Mouse (Mus musculus) limb, embryonic 15.5 days (tissue): ENCODE measurements around the gene Dab1. TPM values are rescaled to one million over a fixed set of nuclear protein-coding genes. Genes with fewer than 3 reads are reported as not detected.

ENCODE experiments used
- ATAC-seq: fragments of 200-750 bp; cut with Nextera tagmentation; 2 replicates; pipeline ENCODE4 v1.8.0; 2017; ENCODE audit warnings: low read depth, moderate TSS enrichment; ENCODE audit not compliant: insufficient number of reproducible peaks, low FRiP score, low TSS enrichment
- H3K27ac ChIP-seq: fragments of 300-500 bp; sonication (generic); 2 replicates; pipeline ENCODE4 v1.5.1; 2015; ENCODE audit warnings: moderate library complexity, mild to moderate bottlenecking, inconsistent platforms
- H3K27me3 ChIP-seq: fragments of 300-500 bp; sonication (generic); 2 replicates; pipeline ENCODE4 v1.6.1; 2015; ENCODE audit warnings: inconsistent platforms
- H3K36me3 ChIP-seq: fragments of 300-500 bp; sonication (generic); 2 replicates; pipeline ENCODE4 v1.6.1; 2015; ENCODE audit warnings: inconsistent platforms
- H3K4me1 ChIP-seq: fragments of 300-500 bp; sonication (generic); 2 replicates; pipeline ENCODE4 v1.6.1; 2015; ENCODE audit warnings: inconsistent platforms
- H3K4me2 ChIP-seq: fragments of 300-500 bp; sonication (generic); 2 replicates; pipeline ENCODE4 v1.6.1; 2015; ENCODE audit warnings: mild to moderate bottlenecking, inconsistent platforms
- H3K4me3 ChIP-seq: fragments of 300-500 bp; sonication (generic); 2 replicates; pipeline ENCODE4 v1.5.1; 2015; ENCODE audit warnings: mild to moderate bottlenecking, inconsistent platforms
- H3K9ac ChIP-seq: fragments of 300-500 bp; sonication (generic); 2 replicates; pipeline ENCODE4 v1.6.1; 2015; ENCODE audit warnings: inconsistent platforms
- H3K9me3 ChIP-seq: fragments of 300-500 bp; sonication (generic); 2 replicates; pipeline ENCODE4 v1.6.1; 2016; ENCODE audit warnings: inconsistent platforms
- WGBS: fragments of 180-500 bp; shearing (Covaris S2); methylation state at CpG from one replicate; pipeline ENCODE4 v1.1.7; 2015; 5-methylcytosine and 5-hydroxymethylcytosine counted together
- polyA plus RNA-seq: library from polyadenylated mRNA; unstranded; fragments of >200 nt; fragmentation: Nextera tagmentation; extraction: Ambion mirVana; gene quantifications from 2 replicates; pipeline ENCODE4 v1.2.1, GENCODE M21; 2015

Dab1 gene
- polyA plus RNA-seq, 1 experiment from 2014 or later, result 10.6 TPM

GRCm38 (mm10) chr4:103762416-103762815, 143.3 kb downstream of the Dab1 start:
- no peak overlapping the region for H3K4me3 ChIP-seq
- 85% methylated on average over 11 of the region's 11 CpGs for WGBS
- H3K27me3 ChIP-seq, result no peaks in the 10 kb centered on the region
- H3K9me3 ChIP-seq, result no peaks in the 10 kb centered on the region
- no peak overlapping the region for H3K9ac ChIP-seq
- no peak overlapping the region for H3K27ac ChIP-seq
- H3K4me2 ChIP-seq, result no peak overlapping the region
- no peaks in the 10 kb centered on the region for H3K36me3 ChIP-seq
- no peak for ATAC-seq
- peaks cover 6% of the 10 kb centered on the region; the same call in 1 of the 2 replicates for H3K4me1 ChIP-seq

- no peak overlapping the region for H3K4me3 ChIP-seq
- H3K9ac ChIP-seq, result no peak overlapping the region
- no peak overlapping the region for H3K4me2 ChIP-seq
- no peak for ATAC-seq
- no peaks in the 10 kb centered on the region for H3K4me1 ChIP-seq
- 55% methylated on average over 4 of the region's 4 CpGs for WGBS
- no peak overlapping the region for H3K27ac ChIP-seq
- no peaks in the 10 kb centered on the region for H3K27me3 ChIP-seq
- no peaks in the 10 kb centered on the region for H3K36me3 ChIP-seq
- no peaks in the 10 kb centered on the region for H3K9me3 ChIP-seq
Observed at GRCm38 (mm10) chr4:103775712-103776111, 156.6 kb downstream of the Dab1 start.

GRCm38 (mm10) chr4:103781398-103781797, 162.2 kb downstream of the Dab1 start:
- H3K9ac ChIP-seq, result no peak overlapping the region
- H3K36me3 ChIP-seq, result no peaks in the 10 kb centered on the region
- no peaks in the 10 kb centered on the region for H3K4me1 ChIP-seq
- 72% methylated on average over 4 of the region's 4 CpGs for WGBS
- H3K4me2 ChIP-seq, result no peak overlapping the region
- H3K4me3 ChIP-seq, result no peak overlapping the region
- no peaks in the 10 kb centered on the region for H3K27me3 ChIP-seq
- H3K9me3 ChIP-seq, result no peaks in the 10 kb centered on the region
- H3K27ac ChIP-seq, result no peak overlapping the region
- ATAC-seq, result no peak

GRCm38 (mm10) chr4:103783561-103784247, 164.5 kb downstream of the Dab1 start:
- H3K4me1 ChIP-seq, result no peaks in the 10 kb centered on the region
- no peak for ATAC-seq
- 79% methylated on average over 7 of the region's 7 CpGs for WGBS

GRCm38 (mm10) chr4:103793589-103794312, 174.6 kb downstream of the Dab1 start:
- ATAC-seq, result no peak
- no peaks in the 10 kb centered on the region for H3K4me1 ChIP-seq
- H3K4me2 ChIP-seq, result no peak overlapping the region
- H3K27ac ChIP-seq, result no peak overlapping the region
- 50% methylated on average over 8 of the region's 8 CpGs for WGBS
- no peaks in the 10 kb centered on the region for H3K27me3 ChIP-seq
- H3K9me3 ChIP-seq, result no peaks in the 10 kb centered on the region
- H3K4me3 ChIP-seq, result no peak overlapping the region
- no peaks in the 10 kb centered on the region for H3K36me3 ChIP-seq
- H3K9ac ChIP-seq, result no peak overlapping the region

More at GRCm38 (mm10) chr4:103783561-103784247, 164.5 kb downstream of the Dab1 start:
- Histone ChIP-seq H3K27me3 (no peaks in the 10 kb centered on the region), H3K27ac (no peak overlapping the region), H3K9me3 (no peaks in the 10 kb centered on the region), H3K4me3 (no peak overlapping the region), H3K4me2 (no peak overlapping the region), H3K9ac (no peak overlapping the region), H3K36me3 (no peaks in the 10 kb centered on the region)

- Histone ChIP-seq H3K9ac (no peak overlapping the region), H3K27me3 (no peaks in the 10 kb centered on the region), H3K27ac (no peak overlapping the region), H3K4me3 (no peak overlapping the region), H3K4me1 (no peaks in the 10 kb centered on the region), H3K4me2 (no peak overlapping the region), H3K36me3 (no peaks in the 10 kb centered on the region), H3K9me3 (no peaks in the 10 kb centered on the region)
- 74% methylated on average over 6 of the region's 6 CpGs for WGBS
- ATAC-seq, result no peak
Observed at GRCm38 (mm10) chr4:103796416-103796815, 177.3 kb downstream of the Dab1 start.

GRCm38 (mm10) chr4:103802439-103802838, 183.3 kb downstream of the Dab1 start:
- Histone ChIP-seq H3K27ac (no peak overlapping the region), H3K27me3 (no peaks in the 10 kb centered on the region), H3K4me2 (no peak overlapping the region), H3K9me3 (no peaks in the 10 kb centered on the region), H3K4me1 (no peaks in the 10 kb centered on the region), H3K36me3 (no peaks in the 10 kb centered on the region), H3K4me3 (no peak overlapping the region), H3K9ac (no peak overlapping the region)
- no peak for ATAC-seq
- 76% methylated on average over 4 of the region's 4 CpGs for WGBS

- H3K4me1 ChIP-seq, result no peaks in the 10 kb centered on the region
- H3K9ac ChIP-seq, result no peak overlapping the region
- no peak overlapping the region for H3K4me3 ChIP-seq
- no peak overlapping the region for H3K4me2 ChIP-seq
- H3K27ac ChIP-seq, result no peak overlapping the region
- no peaks in the 10 kb centered on the region for H3K36me3 ChIP-seq
- no peaks in the 10 kb centered on the region for H3K9me3 ChIP-seq
- no peaks in the 10 kb centered on the region for H3K27me3 ChIP-seq
- ATAC-seq, result no peak
- WGBS, result 47% methylated on average over 1 of the region's 1 CpGs
Observed at GRCm38 (mm10) chr4:103804461-103804860, 185.3 kb downstream of the Dab1 start.

- 84% methylated on average over 4 of the region's 4 CpGs for WGBS
- no peaks in the 10 kb centered on the region for H3K27me3 ChIP-seq
- H3K4me3 ChIP-seq, result no peak overlapping the region
- H3K4me1 ChIP-seq, result no peaks in the 10 kb centered on the region
- ATAC-seq, result no peak
- H3K27ac ChIP-seq, result no peak overlapping the region
- no peak overlapping the region for H3K9ac ChIP-seq
- H3K36me3 ChIP-seq, result no peaks in the 10 kb centered on the region
- H3K4me2 ChIP-seq, result no peak overlapping the region
- H3K9me3 ChIP-seq, result no peaks in the 10 kb centered on the region
Observed at GRCm38 (mm10) chr4:103822669-103823068, 203.5 kb downstream of the Dab1 start.

GRCm38 (mm10) chr4:103838377-103838776, 219.2 kb downstream of the Dab1 start:
- ATAC-seq, result no peak
- Histone ChIP-seq H3K4me3 (no peak overlapping the region), H3K4me1 (no peaks in the 10 kb centered on the region), H3K9ac (no peak overlapping the region), H3K36me3 (no peaks in the 10 kb centered on the region), H3K27ac (no peak overlapping the region), H3K27me3 (no peaks in the 10 kb centered on the region), H3K4me2 (no peak overlapping the region), H3K9me3 (no peaks in the 10 kb centered on the region)
- WGBS, result 41% methylated on average over 5 of the region's 5 CpGs

- no peak for ATAC-seq
- 83% methylated on average over 2 of the region's 2 CpGs for WGBS
Observed at GRCm38 (mm10) chr4:103839541-103839940, 220.4 kb downstream of the Dab1 start.

GRCm38 (mm10) chr4:103841126-103841525, 222.0 kb downstream of the Dab1 start:
- no peak overlapping the region for H3K27ac ChIP-seq
- no peaks in the 10 kb centered on the region for H3K9me3 ChIP-seq
- WGBS, result 62% methylated on average over 7 of the region's 7 CpGs
- no peak overlapping the region for H3K4me2 ChIP-seq
- no peaks in the 10 kb centered on the region for H3K27me3 ChIP-seq
- no peaks in the 10 kb centered on the region for H3K36me3 ChIP-seq
- H3K4me3 ChIP-seq, result no peak overlapping the region
- ATAC-seq, result no peak
- no peaks in the 10 kb centered on the region for H3K4me1 ChIP-seq
- H3K9ac ChIP-seq, result no peak overlapping the region

More at GRCm38 (mm10) chr4:103839541-103839940, 220.4 kb downstream of the Dab1 start:
- H3K4me2 ChIP-seq, result no peak overlapping the region
- H3K4me1 ChIP-seq, result no peaks in the 10 kb centered on the region
- no peaks in the 10 kb centered on the region for H3K27me3 ChIP-seq
- no peaks in the 10 kb centered on the region for H3K9me3 ChIP-seq
- no peak overlapping the region for H3K4me3 ChIP-seq
- H3K9ac ChIP-seq, result no peak overlapping the region
- no peaks in the 10 kb centered on the region for H3K36me3 ChIP-seq
- H3K27ac ChIP-seq, result no peak overlapping the region
